Mouse (Mus musculus) lung, postnatal 0 days (tissue): ENCODE measurements at regions not wholly inside any gene's neighbourhood (a gene's known extent, or its start where the extent isn't known, plus 50 kb on each side); places are given as distances from the start of the nearest gene placed in this dataset.

Source experiments
- ATAC-seq: fragments of 200-750 bp; cut with Nextera tagmentation; 2 replicates; pipeline ENCODE4 v1.8.0; 2017; ENCODE audit warnings: moderate library complexity
- DNase-seq: peaks from one replicate; pipeline ENCODE4 v3.0.0-alpha.2; 2016; ENCODE audit warnings: low spot score
- H3K27ac ChIP-seq: fragments of 300-500 bp; sonication (generic); 2 replicates; pipeline ENCODE4 v1.5.1; 2014; ENCODE audit warnings: antibody characterized with exemption, mild to moderate bottlenecking, low read length, mixed read lengths
- H3K27me3 ChIP-seq: fragments of 300-500 bp; sonication (generic); replicated peaks from 2 replicates; pipeline ENCODE4 v1.6.1; 2014; ENCODE audit warnings: low read length, mixed read lengths; ENCODE audit not compliant: insufficient read depth
- H3K36me3 ChIP-seq: fragments of 300-500 bp; sonication (generic); 2 replicates; pipeline ENCODE4 v1.6.1; 2014; ENCODE audit warnings: low read length, mixed read lengths; ENCODE audit not compliant: insufficient read depth
- H3K4me1 ChIP-seq: fragments of 300-500 bp; sonication (generic); 2 replicates; pipeline ENCODE4 v1.6.1; 2014; ENCODE audit warnings: antibody characterized with exemption, low read depth, low read length, mixed read lengths; ENCODE audit not compliant: insufficient read depth
- H3K4me2 ChIP-seq: fragments of 300-500 bp; sonication (generic); replicated peaks from 2 replicates; pipeline ENCODE4 v1.6.1; 2014; ENCODE audit warnings: low read depth, mild to moderate bottlenecking, low read length, moderate library complexity, mixed read lengths
- H3K4me3 ChIP-seq: fragments of 300-500 bp; sonication (generic); 2 replicates; pipeline ENCODE4 v1.5.1; 2014; ENCODE audit warnings: low read depth, low read length
- H3K9ac ChIP-seq: fragments of 300-500 bp; sonication (generic); replicated peaks from 2 replicates; pipeline ENCODE4 v1.6.1; 2014; ENCODE audit warnings: low read depth, mild to moderate bottlenecking
- H3K9me3 ChIP-seq: fragments of 300-500 bp; sonication (generic); 2 replicates; pipeline ENCODE4 v1.6.1; 2016; ENCODE audit warnings: low read length, mixed read lengths
- CTCF ChIP-seq: IDR thresholded peaks from 2 replicates; pipeline ENCODE4 v1.5.1; 2016; ENCODE audit warnings: antibody characterized with exemption, mild to moderate bottlenecking
- EP300 ChIP-seq: IDR thresholded peaks from 2 replicates; pipeline ENCODE4 v1.6.1; 2016; ENCODE audit warnings: antibody characterized with exemption, mild to moderate bottlenecking, control low read depth
- WGBS: fragments of 180-500 bp; shearing (Covaris S2); extraction: QIAGEN DNeasy Blood & Tissue Kit; methylation state at CpG from one replicate; pipeline ENCODE4 v1.1.7; 2014; 5-methylcytosine and 5-hydroxymethylcytosine counted together

DNA sequence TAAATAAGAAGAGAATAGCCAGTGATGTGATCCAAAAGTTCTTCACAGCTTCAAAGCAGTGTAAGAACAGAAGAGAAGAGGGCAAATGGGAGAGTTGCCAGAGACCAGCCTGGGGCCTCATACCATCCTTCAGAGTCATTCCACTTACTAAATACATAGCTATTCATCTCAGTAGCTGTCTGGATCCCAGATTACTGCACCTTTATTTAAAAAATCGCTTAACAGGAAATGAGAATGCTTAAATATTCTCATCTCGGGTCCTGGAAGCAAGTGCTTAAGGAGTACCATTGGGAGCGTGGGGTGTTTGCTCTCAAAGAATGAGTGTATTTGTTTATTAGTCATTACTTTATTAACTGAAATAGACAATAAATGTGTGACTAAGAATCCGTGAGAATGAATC lies 102.3 kb downstream of the Areg start:
- Histone ChIP-seq H3K36me3 (no peaks in the 10 kb centered on the region), H3K4me2 (no peak overlapping the region), H3K27me3 (no peaks in the 10 kb centered on the region), H3K4me1 (no peaks in the 10 kb centered on the region), H3K27ac (no peak overlapping the region), H3K4me3 (no peak overlapping the region), H3K9me3 (no peaks in the 10 kb centered on the region), H3K9ac (no peak overlapping the region)
- 30% methylated on average over 4 of the region's 4 CpGs for WGBS
- TF ChIP-seq EP300: peak; percentile 58; the same call in 1 of the 2 replicates
- no peak for TF ChIP-seq CTCF
- ATAC-seq (peak; percentile 33; the same call in 1 of the 2 replicates), DNase-seq (peak; percentile 51)

DNA sequence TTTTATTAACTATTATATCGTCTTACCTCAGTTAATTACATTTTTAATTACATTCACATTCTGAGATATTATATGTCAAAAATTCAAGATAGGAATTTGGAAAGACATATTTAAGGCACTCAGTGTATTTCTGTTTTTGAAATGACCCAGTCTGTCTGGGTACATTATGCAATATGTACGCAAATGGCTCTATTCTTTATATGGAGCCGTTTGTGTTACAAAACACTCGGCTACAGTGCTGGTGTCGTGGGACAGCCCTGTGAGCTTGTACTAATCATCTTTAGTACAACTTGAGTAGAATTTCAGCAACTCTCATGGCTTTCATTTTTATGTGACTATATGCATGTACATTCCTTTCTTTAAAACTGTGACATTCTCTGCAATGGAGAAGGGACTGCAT lies 108.0 kb downstream of the Areg start:
- WGBS: 47% methylated on average over 5 of the region's 5 CpGs
- H3K4me2 ChIP-seq: no peak overlapping the region
- no peak for TF ChIP-seq EP300
- no peak for TF ChIP-seq CTCF

DNA sequence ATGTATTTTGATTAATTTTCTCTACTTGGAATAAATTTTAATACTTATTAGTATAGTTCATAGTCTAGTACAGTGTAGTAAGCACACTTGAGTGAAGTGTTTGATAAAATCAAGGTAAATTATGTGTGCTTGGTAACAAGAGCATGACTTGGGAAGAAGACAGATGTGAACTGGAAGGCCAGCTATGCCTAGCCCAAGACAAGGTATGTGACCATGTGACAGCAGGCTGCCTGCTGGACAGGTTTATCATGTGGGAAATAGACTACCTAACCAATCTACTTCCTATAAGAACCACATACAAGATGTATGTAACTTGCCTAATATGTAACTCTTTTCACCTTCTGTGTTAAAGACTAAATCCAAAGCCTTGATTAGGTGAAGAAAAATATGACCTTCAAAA lies 122.5 kb downstream of the Areg start:
- DNase-seq (peak; percentile 37), ATAC-seq (peak; percentile 70)
- no peaks in the 10 kb centered on the region for H3K9me3 ChIP-seq
- no peaks in the 10 kb centered on the region for H3K4me1 ChIP-seq
- H3K4me2 ChIP-seq: no peak overlapping the region
- H3K27ac ChIP-seq: no peak overlapping the region
- H3K9ac ChIP-seq: no peak overlapping the region
- no peaks in the 10 kb centered on the region for H3K27me3 ChIP-seq
- TF ChIP-seq EP300 (0 out of 2 replicates have a peak, but pooled peaks have one; percentile 14), CTCF (no peak)
- no peak overlapping the region for H3K4me3 ChIP-seq
- no peaks in the 10 kb centered on the region for H3K36me3 ChIP-seq

More for the DNA sequence above, 108.0 kb downstream of the Areg start:
- H3K27me3 ChIP-seq: no peaks in the 10 kb centered on the region
- H3K4me1 ChIP-seq: no peaks in the 10 kb centered on the region
- H3K27ac ChIP-seq: no peak overlapping the region
- ATAC-seq: peak; percentile 62; the same call in 1 of the 2 replicates
- H3K9ac ChIP-seq: no peak overlapping the region
- no peaks in the 10 kb centered on the region for H3K9me3 ChIP-seq
- H3K4me3 ChIP-seq: no peak overlapping the region
- DNase-seq: peak; percentile 58
- no peaks in the 10 kb centered on the region for H3K36me3 ChIP-seq

DNA sequence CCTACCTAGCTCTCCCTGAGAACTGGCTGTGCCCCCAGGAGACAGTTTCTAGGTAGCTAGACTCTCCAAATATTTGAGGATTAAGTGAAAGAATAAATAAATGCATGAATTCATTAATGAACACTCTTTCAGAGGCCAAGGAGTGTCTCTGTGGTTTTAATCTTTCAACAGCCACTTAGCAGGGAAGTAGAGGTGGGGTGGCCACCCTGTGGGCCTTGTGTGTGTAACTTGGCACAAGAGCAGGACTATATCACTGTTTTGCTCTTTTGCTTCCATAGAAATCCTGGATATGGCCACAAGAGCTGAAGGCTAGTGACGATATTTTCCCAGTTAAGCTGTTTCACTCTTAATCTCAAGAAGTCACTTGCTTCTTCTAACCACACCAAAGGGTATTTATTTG lies 123.1 kb downstream of the Areg start:
- peak; percentile 82 for TF ChIP-seq EP300
- TF ChIP-seq CTCF: no peak; the same call in 1 of the 2 replicates
- Histone ChIP-seq H3K4me2 (no peak overlapping the region), H3K27me3 (no peaks in the 10 kb centered on the region), H3K9ac (no peak overlapping the region), H3K4me3 (no peak overlapping the region), H3K4me1 (no peaks in the 10 kb centered on the region), H3K27ac (peak overlapping the region; percentile 16; the same call in 1 of the 2 replicates), H3K9me3 (no peaks in the 10 kb centered on the region), H3K36me3 (no peaks in the 10 kb centered on the region)
- peak; percentile 81 for DNase-seq
- ATAC-seq: peak; percentile 93
- WGBS: 50% methylated on average over 1 of the region's 1 CpGs

DNA sequence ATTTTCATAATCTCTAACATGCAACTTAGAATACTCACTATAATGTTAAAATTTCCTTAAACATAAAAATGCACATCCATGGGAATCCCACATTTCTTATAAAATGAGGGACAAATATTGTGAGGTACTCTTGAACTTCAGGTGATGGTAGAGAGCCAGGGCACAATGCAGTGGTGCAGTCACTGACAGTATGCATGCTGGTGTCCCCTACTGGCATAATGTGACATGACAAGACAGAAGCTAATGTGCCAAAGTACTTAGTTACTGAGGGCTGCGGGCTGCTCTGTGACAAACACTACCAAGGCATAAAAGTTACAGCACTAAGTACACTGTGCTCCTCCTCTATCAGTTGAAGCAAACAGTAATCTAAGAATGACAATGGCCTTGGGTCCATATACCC lies 131.3 kb downstream of the Areg start:
- TF ChIP-seq EP300: no peak
- TF ChIP-seq CTCF: peak; percentile 66
- Histone ChIP-seq H3K9ac (no peak overlapping the region), H3K4me1 (no peaks in the 10 kb centered on the region), H3K36me3 (no peaks in the 10 kb centered on the region), H3K4me3 (no peak overlapping the region), H3K9me3 (no peaks in the 10 kb centered on the region), H3K27ac (no peak overlapping the region), H3K27me3 (no peaks in the 10 kb centered on the region), H3K4me2 (no peak overlapping the region)
- DNase-seq (peak; percentile 8), ATAC-seq (no peak; the same call in 1 of the 2 replicates)
- WGBS: 62% methylated on average over 1 of the region's 1 CpGs

DNA sequence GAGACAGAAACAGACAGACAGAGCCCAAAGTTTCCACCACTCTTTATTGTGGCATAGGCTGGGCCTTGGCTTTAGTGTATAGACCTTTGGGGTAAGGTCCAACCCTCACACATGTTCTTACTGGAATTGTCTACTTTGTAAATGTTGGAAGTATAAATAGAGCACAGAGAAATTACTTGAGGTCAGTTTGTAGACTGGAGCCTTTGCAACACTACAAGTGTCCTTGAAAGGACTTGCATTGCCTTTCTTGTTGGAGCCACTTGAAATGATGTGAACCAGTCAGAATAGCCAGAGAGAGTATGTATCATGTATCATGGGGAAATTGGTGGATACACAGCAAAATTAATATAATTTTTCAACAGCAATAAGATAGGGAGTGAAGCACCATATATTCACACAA lies 131.4 kb downstream of the Btc start:
- H3K4me2 ChIP-seq: no peak overlapping the region
- TF ChIP-seq EP300: peak; percentile 36
- TF ChIP-seq CTCF: no peak
- H3K9me3 ChIP-seq: no peaks in the 10 kb centered on the region
- peak; percentile 55 for ATAC-seq
- no peaks in the 10 kb centered on the region for H3K36me3 ChIP-seq
- H3K4me3 ChIP-seq: no peak overlapping the region
- H3K27ac ChIP-seq: no peak overlapping the region
- no peaks in the 10 kb centered on the region for H3K27me3 ChIP-seq
- peak; percentile 62 for DNase-seq
- no peaks in the 10 kb centered on the region for H3K4me1 ChIP-seq
- H3K9ac ChIP-seq: no peak overlapping the region

DNA sequence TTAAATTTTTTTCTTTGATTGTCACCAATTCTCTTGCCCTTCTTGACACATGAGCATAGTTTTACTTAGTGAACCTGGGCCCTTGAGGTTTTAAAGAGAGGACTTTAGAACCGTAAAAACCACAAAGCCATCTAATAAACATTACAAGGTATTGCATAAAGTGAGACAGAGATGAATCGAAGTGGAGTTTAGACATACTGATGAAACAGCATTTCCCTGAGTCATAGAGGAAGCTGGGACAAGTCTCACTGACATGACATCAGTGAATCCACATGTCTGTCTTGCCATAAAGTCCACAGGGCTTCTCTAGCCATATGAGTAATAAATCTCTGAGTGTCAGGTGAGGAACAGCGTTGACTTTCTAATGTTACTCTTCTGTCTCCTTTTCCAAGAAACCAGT lies 128.4 kb downstream of the Btc start:
- Histone ChIP-seq H3K36me3 (no peaks in the 10 kb centered on the region), H3K4me2 (no peak overlapping the region), H3K4me1 (no peaks in the 10 kb centered on the region), H3K9me3 (no peaks in the 10 kb centered on the region), H3K27ac (no peak overlapping the region), H3K27me3 (no peaks in the 10 kb centered on the region), H3K4me3 (no peak overlapping the region), H3K9ac (no peak overlapping the region)
- DNase-seq (no peak), ATAC-seq (no peak)
- WGBS: 63% methylated on average over 3 of the region's 3 CpGs
- TF ChIP-seq CTCF (no peak), EP300 (no peak)
